Mouse (Mus musculus) urinary bladder, postnatal 14 days (tissue): ENCODE measurements around the gene Lsr.
"Not testable (repeated sequence)": the region's sequence is repeated elsewhere in the genome, so short reads cannot be mapped to it uniquely, and the experiment has no call there.

ENCODE experiments used
- DNase-seq: peaks from one replicate; pipeline ENCODE4 v3.0.0; 2021; ENCODE audit warnings: low spot score

Gene Lsr

DNA sequence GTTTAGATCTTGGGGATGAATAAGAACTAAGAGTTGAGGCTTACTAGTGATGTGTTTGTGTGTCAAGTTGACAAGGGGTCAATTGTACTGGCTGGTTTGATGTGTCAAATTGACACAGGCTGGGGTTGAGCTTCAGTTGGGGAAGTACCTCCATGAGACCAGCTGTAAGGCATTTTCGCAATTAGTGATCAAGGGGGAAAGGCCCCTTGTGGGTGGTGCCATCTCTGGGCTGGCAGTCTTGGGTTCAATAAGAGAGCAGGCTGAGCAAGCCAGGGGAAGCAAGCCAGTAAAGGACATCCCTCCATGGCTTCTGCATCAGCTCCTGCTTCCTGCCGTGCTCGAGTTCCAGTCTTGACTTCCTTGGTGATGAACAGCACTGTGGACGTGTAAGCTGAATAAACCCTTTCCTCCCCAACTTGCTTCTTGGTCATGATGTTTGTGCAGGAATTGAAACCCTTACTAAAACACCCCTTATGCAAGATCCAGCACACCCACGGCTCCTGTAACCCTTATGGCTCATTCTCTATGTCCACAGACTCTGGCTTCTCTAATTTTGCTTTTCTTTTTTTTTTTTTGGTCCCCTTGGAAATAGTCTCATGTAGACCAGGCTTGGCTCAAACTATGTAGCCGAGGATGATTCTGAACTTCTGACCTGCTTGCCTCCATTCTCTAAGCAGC lies 37.7 kb downstream of the Lsr start:
- not testable (repeated sequence) for DNase-seq

DNA sequence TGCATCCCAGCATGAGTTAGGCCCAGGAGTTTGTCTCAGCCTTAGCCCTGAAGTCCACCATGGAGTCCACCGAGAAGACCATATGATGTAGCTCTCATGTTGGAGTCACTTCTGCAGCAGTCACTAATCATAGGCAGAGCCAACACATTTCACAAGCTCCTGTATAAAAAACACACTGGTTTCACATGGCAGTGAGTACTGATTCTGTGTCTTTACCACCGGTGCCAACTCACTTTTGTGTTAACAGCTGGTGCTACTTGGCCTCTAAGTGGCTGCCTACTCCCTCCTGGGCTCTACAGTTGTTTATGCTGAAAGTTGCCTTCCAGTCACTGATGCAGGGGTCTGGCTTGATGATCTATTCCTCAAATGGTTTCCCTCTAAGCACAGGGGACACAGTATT lies 48.7 kb downstream of the Lsr start, which contains the start of gene Hamp2:
Gene Hamp2 (minus strand): TSS at position 101 of the 400 bp plus-strand sequence.
- DNase-seq: not testable (repeated sequence)

DNA sequence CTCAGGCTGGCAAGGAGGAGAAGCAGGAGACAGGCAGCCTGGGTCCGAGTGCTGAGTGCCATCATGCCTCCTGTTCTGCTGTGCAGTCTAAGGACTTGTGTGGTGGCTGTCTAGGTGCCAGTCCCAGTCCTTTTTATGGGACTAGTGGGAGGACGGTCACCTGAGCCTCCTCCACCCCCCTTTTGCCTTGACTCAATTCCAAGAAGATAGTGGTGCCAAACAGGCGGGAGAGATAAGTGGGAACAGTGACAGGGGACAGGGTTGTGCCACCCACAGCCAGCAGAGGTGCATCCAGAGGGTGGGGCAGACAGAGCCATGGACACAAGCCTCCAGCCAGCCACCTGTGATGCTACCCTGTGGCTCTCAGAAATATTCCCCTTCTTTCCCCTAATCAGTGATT lies 49.2 kb downstream of the Lsr start:
- no peak for DNase-seq

DNA sequence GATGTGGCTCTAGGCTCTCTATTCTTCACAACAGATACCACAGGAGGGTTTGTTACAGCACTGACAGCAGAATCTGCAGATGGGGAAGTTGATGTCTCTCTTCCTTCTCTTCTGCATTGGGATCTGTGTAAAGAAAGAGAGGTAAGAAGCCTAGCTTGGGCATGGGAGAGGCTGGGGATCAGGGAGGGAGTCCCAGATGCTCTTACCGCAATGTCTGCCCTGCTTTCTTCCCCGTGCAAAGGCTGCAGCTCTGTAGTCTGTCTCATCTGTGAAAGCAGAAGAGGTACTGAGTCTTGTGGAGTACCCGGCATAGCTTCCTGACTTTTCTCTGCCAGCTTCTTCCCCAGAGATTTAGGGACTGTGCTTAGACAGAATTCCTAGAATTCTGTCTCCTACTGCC lies 50.8 kb downstream of the Lsr start:
- DNase-seq: not testable (repeated sequence)

DNA sequence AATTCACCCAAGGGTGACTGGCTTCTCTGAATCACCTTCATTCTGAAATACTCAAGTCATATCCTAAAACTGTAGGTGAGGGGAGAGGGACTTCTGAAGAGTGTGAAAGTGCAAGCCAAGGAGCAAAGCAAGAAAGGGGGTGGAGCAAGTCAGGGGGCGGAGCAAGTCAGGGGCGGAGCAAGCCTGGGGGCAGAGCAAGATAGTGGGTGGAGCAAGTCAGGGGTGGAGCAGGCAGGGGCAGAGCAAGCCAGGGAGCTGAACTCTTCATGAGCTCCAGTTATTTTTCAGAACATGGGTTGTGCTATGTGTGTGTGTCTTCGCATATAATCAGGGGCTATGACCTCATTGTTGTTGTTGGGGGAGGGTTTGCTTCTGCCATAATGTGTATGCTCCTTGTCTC lies 53.0 kb downstream of the Lsr start:
- no peak for DNase-seq

DNA sequence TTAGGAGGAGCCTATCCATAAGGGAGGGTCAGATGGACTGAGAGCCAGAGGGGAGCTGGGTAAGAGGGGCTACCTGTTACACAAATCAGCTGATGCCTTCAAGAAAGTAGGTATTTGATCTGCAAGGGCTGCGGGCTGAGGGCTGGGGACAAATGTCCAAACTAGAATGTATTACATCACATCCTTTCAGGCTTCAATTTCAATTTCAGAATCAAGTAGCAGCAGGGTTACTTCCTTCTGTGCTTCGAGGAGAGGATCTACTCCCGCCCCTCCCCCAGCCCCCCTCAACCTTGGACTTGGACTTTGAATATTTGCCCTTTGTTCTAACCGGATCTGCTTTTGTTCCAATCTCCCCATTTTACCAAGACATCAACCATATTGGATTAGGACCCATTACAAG lies 56.0 kb downstream of the Lsr start:
- no peak for DNase-seq

DNA sequence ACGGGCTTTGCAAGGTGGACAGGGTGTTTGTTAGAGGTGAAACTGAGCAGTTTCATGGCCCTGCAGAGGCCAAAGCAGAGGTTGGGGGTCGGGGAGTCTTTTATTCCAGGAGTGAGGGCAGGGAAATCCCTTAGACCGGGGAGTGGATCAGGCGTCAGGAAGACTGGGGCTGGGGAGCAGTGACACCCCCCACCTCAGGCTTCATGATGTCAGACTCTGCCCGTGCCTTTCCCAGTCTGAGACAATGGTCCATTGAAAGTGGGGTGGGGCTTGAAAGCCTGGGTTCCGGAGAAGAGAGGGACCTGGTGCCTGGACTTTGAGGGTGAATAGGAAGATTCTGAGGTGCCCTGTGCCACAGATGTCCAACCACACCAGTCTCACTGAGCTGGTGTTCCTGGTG lies 56.6 kb downstream of the Lsr start:
- DNase-seq: no peak

DNA sequence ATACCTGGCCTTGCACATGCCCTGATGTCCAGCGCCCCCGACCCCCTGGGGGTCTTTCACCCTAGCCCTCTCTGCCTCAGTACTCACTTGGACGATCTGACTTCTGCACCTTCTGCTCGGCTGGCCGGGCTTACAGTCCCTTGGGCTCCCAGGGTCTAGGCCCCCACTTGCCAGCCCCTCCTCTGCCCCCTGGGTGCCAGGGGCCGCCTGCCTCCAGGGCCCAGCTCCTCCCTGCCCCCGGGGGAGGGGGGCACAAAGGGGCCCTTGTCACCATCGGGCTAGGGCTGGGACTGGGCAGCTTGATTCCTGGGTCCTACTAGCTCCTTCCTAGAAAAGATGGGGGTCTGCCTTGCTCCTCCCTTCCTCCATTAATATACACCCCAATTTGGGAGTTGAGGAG lies 58.5 kb downstream of the Lsr start, which contains the start of gene Mag:
Gene Mag (minus strand): TSS at position 142 of the 400 bp plus-strand sequence.
- DNase-seq: no peak

DNA sequence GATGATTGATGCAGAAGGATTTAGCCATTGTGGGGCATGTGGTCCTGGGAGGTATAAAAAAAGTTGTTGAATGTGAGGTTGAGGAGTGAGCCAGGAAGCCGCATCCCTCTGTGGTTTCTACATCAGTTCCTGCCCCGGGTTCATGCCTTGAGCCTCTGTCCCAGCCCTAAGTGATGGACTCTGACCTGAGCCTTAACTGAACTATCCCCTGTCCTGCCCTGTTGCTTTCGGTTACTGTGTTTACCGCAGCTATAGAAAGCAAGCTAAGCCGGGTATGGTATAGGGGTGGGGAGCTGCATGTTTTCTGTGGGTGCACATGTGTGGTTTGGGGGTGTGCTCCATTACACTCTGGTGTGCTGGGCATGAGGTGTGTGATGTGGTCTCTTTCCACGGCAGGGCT lies 63.5 kb downstream of the Lsr start:
- no peak for DNase-seq

DNA sequence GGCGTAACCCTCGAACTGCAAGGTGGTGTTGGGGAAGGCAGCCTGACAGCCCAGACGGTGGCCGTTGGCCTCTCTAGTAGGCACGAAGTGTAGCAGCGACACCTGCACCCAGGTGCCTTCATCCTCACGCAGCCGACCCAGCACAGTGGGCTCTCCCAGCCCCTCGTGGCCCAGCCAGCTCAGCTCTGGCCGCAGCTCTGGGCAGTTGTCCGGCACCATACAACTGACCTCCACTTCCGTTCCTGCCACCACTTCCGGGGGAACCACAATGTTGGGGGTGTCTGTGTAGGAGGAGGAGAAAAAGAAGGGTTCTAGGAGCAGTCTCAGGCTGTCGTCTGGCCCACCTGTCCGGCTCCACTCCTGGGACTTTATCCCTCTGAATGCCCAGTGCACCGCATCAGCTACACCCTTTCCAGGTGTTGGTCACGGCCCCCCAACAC lies 64.3 kb downstream of the Lsr start:
- DNase-seq: no peak

DNA sequence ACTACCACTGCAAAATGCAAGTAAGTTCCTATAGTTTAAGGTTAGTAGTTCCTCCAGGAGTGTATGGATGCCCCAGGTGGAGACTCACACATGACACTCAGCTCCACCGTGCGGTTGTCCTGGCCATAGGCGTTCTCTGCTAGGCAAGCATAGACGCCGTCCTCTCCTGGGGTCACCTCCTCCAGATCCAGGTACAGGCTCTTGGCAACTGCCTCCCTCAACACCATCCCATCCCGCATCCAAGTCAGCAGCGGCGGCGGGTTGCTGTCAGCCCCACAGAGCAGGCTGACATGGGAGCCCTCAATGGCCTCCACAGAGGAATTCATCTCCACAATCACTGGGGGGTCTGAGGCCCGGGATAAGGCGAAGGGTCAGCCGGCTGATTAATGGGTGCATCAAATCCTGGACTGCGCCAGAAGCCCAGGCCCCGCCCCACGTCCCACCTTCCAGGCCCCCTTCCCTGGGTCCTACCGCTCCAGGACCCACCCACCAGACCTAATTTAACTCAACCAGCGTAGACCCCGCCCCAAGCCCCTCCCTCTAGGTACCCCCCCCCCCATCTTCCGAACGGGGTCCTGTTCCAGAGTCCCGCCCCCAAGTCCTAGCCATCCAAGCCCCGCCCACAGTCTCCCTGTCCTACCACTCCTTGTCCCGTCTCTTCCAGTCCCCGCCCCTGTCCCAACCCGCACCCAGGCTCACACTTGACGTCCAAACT lies 64.8 kb downstream of the Lsr start:
- DNase-seq: no peak
